Mouse (Mus musculus) kidney, adult 2 months (tissue): ENCODE measurements around the gene Erg. TPM values are rescaled to one million over a fixed set of nuclear protein-coding genes. Genes with fewer than 3 reads are reported as not detected.

Experiments used
- DNase-seq: peaks from one replicate; pipeline ENCODE4 v3.0.0; 2021
- H3K27ac ChIP-seq: fragments of 200-500 bp; 2 replicates; pipeline ENCODE4 v1.5.1; 2012; ENCODE audit warnings: low read depth, low read length, control low read depth, inconsistent platforms; ENCODE audit not compliant: insufficient read depth
- H3K27me3 ChIP-seq: fragments of 200-500 bp; replicated peaks from 2 replicates; pipeline ENCODE4 v1.6.1; 2012; ENCODE audit warnings: mild to moderate bottlenecking, moderate library complexity, low read length, inconsistent platforms; ENCODE audit not compliant: control insufficient read depth, insufficient read depth
- H3K36me3 ChIP-seq: fragments of 200-500 bp; 2 replicates; pipeline ENCODE4 v1.6.1; 2012; ENCODE audit warnings: mild to moderate bottlenecking, moderate library complexity, low read length, inconsistent platforms; ENCODE audit not compliant: control insufficient read depth, insufficient read depth
- H3K4me1 ChIP-seq: fragments of 200-500 bp; 2 replicates; pipeline ENCODE4 v1.6.1; 2011; ENCODE audit warnings: low read length; ENCODE audit not compliant: control insufficient read depth, insufficient read depth
- H3K4me3 ChIP-seq: fragments of 200-500 bp; 2 replicates; pipeline ENCODE4 v1.5.1; 2011; ENCODE audit warnings: mild to moderate bottlenecking, low read depth, low read length, control low read depth; ENCODE audit not compliant: insufficient read depth
- CTCF ChIP-seq: fragments of 200-500 bp; conservative IDR thresholded peaks from 2 replicates; pipeline ENCODE4 v1.5.1; 2011; ENCODE audit warnings: low read depth, mild to moderate bottlenecking, control low read depth, low read length, moderate library complexity, mixed read lengths; ENCODE audit not compliant: insufficient read depth, insufficient read length
- POLR2A ChIP-seq: fragments of 200-500 bp; IDR thresholded peaks from one replicate; pipeline ENCODE4 v1.6.1; 2011; ENCODE audit warnings: low read depth, low read length, control low read depth
- WGBS: fragments of 180-500 bp; shearing (Covaris S2); methylation state at CpG from one replicate; pipeline ENCODE4 v1.1.7; 2018; 5-methylcytosine and 5-hydroxymethylcytosine counted together
- polyA plus RNA-seq: library from polyadenylated mRNA; depleted of rRNA; stranded (reverse); fragments of >200 nt; gene quantifications from 2 replicates; pipeline ENCODE4 v1.2.3, GENCODE M21; 2012

The Erg gene
- polyA plus RNA-seq, 1 experiment, result 20.0 TPM

- 88% methylated on average over 7 of the region's 7 CpGs for WGBS
- no peaks in the 10 kb centered on the region for H3K27me3 ChIP-seq
- DNase-seq, result no peak
- no peaks in the 10 kb centered on the region; the same call in 1 of the 2 replicates for H3K4me1 ChIP-seq
- no peaks in the 10 kb centered on the region for H3K36me3 ChIP-seq
- TF ChIP-seq CTCF (no peak), POLR2A (no peak)
- no peak overlapping the region for H3K4me3 ChIP-seq
- no peak overlapping the region for H3K27ac ChIP-seq
Observed at GRCm38 (mm10) chr16:95376834-95377233, 209.6 kb downstream of the Erg start.

GRCm38 (mm10) chr16:95376364-95376763 is 210.0 kb downstream of the Erg start:
- Histone ChIP-seq H3K27ac (no peak overlapping the region), H3K27me3 (no peaks in the 10 kb centered on the region), H3K36me3 (no peaks in the 10 kb centered on the region), H3K4me3 (no peak overlapping the region), H3K4me1 (no peaks in the 10 kb centered on the region; the same call in 1 of the 2 replicates)
- 58% methylated on average over 11 of the region's 11 CpGs for WGBS
- TF ChIP-seq CTCF (no peak), POLR2A (no peak)
- peak; percentile 54 for DNase-seq

- no peaks in the 10 kb centered on the region; the same call in 1 of the 2 replicates for H3K4me1 ChIP-seq
- DNase-seq, result no peak
- no peak overlapping the region for H3K4me3 ChIP-seq
- no peak overlapping the region for H3K27ac ChIP-seq
- no peaks in the 10 kb centered on the region for H3K36me3 ChIP-seq
- TF ChIP-seq POLR2A (no peak), CTCF (no peak)
- no peaks in the 10 kb centered on the region for H3K27me3 ChIP-seq
- WGBS, result 82% methylated on average over 4 of the region's 4 CpGs
Observed at GRCm38 (mm10) chr16:95374646-95375045, 211.7 kb downstream of the Erg start.

GRCm38 (mm10) chr16:95372960-95373359 is 213.4 kb downstream of the Erg start:
- DNase-seq, result no peak
- Histone ChIP-seq H3K27ac (no peak overlapping the region), H3K4me1 (no peaks in the 10 kb centered on the region; the same call in 1 of the 2 replicates), H3K4me3 (no peak overlapping the region), H3K27me3 (no peaks in the 10 kb centered on the region), H3K36me3 (no peaks in the 10 kb centered on the region)
- 74% methylated on average over 9 of the region's 9 CpGs for WGBS
- no peak for TF ChIP-seq POLR2A
- no peak for TF ChIP-seq CTCF

GRCm38 (mm10) chr16:95371713-95372112 is 214.7 kb downstream of the Erg start:
- no peak for DNase-seq
- TF ChIP-seq CTCF (no peak), POLR2A (no peak)

GRCm38 (mm10) chr16:95366989-95367765 is 219.2 kb downstream of the Erg start:
- WGBS, result 87% methylated on average over 19 of the region's 19 CpGs
- Histone ChIP-seq H3K4me3 (no peak overlapping the region), H3K27me3 (no peaks in the 10 kb centered on the region), H3K36me3 (no peaks in the 10 kb centered on the region), H3K27ac (no peak overlapping the region), H3K4me1 (no peaks in the 10 kb centered on the region)
- DNase-seq, result no peak
- no peak for TF ChIP-seq POLR2A
- no peak for TF ChIP-seq CTCF

More at GRCm38 (mm10) chr16:95371713-95372112, 214.7 kb downstream of the Erg start:
- no peak overlapping the region for H3K4me3 ChIP-seq
- H3K27ac ChIP-seq, result no peak overlapping the region
- no peaks in the 10 kb centered on the region; the same call in 1 of the 2 replicates for H3K4me1 ChIP-seq
- no peaks in the 10 kb centered on the region for H3K27me3 ChIP-seq
- 65% methylated on average over 4 of the region's 4 CpGs for WGBS
- H3K36me3 ChIP-seq, result no peaks in the 10 kb centered on the region

- Histone ChIP-seq H3K4me3 (no peak overlapping the region), H3K36me3 (no peaks in the 10 kb centered on the region), H3K27ac (no peak overlapping the region), H3K4me1 (no peaks in the 10 kb centered on the region), H3K27me3 (no peaks in the 10 kb centered on the region)
- TF ChIP-seq CTCF (no peak), POLR2A (no peak)
- peak; percentile 61 for DNase-seq
- WGBS, result 67% methylated on average over 5 of the region's 5 CpGs
Observed at GRCm38 (mm10) chr16:95365214-95365613, 221.2 kb downstream of the Erg start.
